Mouse (Mus musculus) left cerebral cortex, postnatal 10 days (tissue): ENCODE measurements around the gene Kng1. TPM values are rescaled to one million over a fixed set of nuclear protein-coding genes. Genes with fewer than 3 reads are reported as not detected.

Experiments
- microRNA-seq: library from miRNA; unstranded; fragments of <30 nt; microRNA quantifications from one replicate; pipeline ENCODE4 v1.2.0, GENCODE M21; 2022
- total RNA-seq, 2 experiments: library from RNA; stranded (reverse); gene quantifications; 2 replicates each; pipeline ENCODE4 v1.2.3; 2021

Gene Kng1
- total RNA-seq, 2 experiments from 2014 or later: not detected

Small RNAs within 50 kb of the gene (microRNA-seq; reads per million reads assigned to microRNA genes)
- not detected for gene Gm49346

Other genes with a start within 250 kb of the Kng1 start
- gene Crygs, start 246.3 kb upstream of the Kng1 start, total RNA-seq: not detected
- gene Tbccd1, start 200.2 kb upstream of the Kng1 start, total RNA-seq: 10 to 100 TPM; 10.5 to 14.2 TPM
- gene Dnajb11, start 200.0 kb upstream of the Kng1 start, total RNA-seq: 10 to 100 TPM; 62.4 to 62.8 TPM
- not detected for gene Ahsg, start 166.6 kb upstream of the Kng1 start, total RNA-seq
- gene Fetub, start 139.5 kb upstream of the Kng1 start, total RNA-seq: under 1 TPM in 1 of 2 experiments, not detected in 1; 0.58 TPM
- not detected for gene Hrg, start 106.8 kb upstream of the Kng1 start, total RNA-seq
- not detected for gene Kng2, start 28.4 kb upstream of the Kng1 start, total RNA-seq
- gene Eif4a2, start 49.6 kb downstream of the Kng1 start, total RNA-seq: 100 to 1,000 TPM; 767 to 770 TPM
- gene Rfc4, start 69.9 kb downstream of the Kng1 start, total RNA-seq: 1 to 10 TPM; 5.9 to 8.4 TPM
- not detected for gene Adipoq, start 88.7 kb downstream of the Kng1 start, total RNA-seq
- 10 to 100 TPM; 10.3 to 12.0 TPM for gene St6gal1, start 166.9 kb downstream of the Kng1 start, total RNA-seq